Mouse (Mus musculus) layer of hippocampus, adult 2 months (tissue): ENCODE results near the gene Csf2rb. TPM values are rescaled to one million over a fixed set of nuclear protein-coding genes. Genes with fewer than 3 reads are reported as not detected.
"Not testable (repeated sequence)": the region's sequence is repeated elsewhere in the genome, so short reads cannot be mapped to it uniquely, and the experiment has no call there.

Experiments
- DNase-seq, 2 experiments: peaks; one replicate each; pipeline ENCODE4 v3.0.0; 2022; ENCODE audit warnings: low spot score in 2 of 2
- H3K27ac ChIP-seq: fragments of 200-600 bp; 2 replicates; pipeline ENCODE4 v1.8.1; 2022
- H3K4me3 ChIP-seq: fragments of 200-600 bp; 2 replicates; pipeline ENCODE4 v1.8.1; 2022; ENCODE audit warnings: mild to moderate bottlenecking
- CTCF ChIP-seq: fragments of 200-600 bp; conservative IDR thresholded peaks from 2 replicates; pipeline ENCODE4 v1.8.1; 2022; ENCODE audit warnings: antibody characterized with exemption, mild to moderate bottlenecking, moderate library complexity
- long read RNA-seq, 2 experiments: library from polyadenylated mRNA; stranded (forward); transcript quantifications; one replicate each; pipeline ENCODE4 v2.0.0; 2021; ENCODE audit warnings: borderline mapping rate in 2 of 2
- total RNA-seq, 2 experiments: library from RNA; stranded (reverse); gene quantifications; 2 replicates each; pipeline ENCODE4 v1.2.3; 2021

Csf2rb gene
- 1 to 10 TPM; 1.3 to 1.7 TPM for total RNA-seq
- long read RNA-seq, experiment 1 = 0 reads
- long read RNA-seq, experiment 2, full-length matches to known transcripts = 1 of 2 reads
- long read RNA-seq, experiment 2, partial matches to known transcripts = 0 of 2 reads
- long read RNA-seq, experiment 2, other reads (novel, unspliced or antisense) = 1 of 2 reads

DNA sequence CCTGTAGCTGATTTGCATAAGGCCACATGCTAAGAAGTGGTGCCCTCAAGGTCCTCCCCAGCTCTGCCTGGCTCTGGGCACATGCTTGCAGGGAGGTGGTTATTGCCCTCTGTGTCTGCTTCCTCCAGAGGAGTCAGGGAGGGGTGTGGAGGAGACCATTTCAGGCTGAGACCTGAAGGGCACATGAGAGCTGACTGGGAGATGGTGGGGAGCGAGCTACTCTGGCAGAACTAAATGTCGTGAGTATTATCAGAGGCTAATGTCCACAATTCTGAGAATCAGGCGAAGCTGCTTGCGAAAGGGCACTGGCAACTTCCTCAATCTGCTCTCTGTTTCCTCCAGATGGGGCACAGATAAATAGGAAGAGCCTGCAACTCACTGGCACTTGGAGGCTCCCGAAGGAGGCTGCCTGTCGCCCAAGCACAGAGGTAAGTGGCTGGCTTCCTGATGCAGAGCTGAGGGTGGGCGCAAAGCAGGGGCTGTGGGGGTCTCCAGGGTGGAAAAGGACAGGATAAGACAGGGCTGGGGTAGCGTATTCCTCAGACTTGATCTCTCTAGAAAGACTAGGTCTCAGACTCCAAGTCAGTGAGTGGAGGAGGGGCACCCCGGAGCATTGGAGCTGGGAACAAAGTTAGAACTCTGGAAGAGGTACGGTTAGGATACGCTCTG, at the start of gene Csf2rb:
Gene Csf2rb (plus strand): TSS at position 82 of the 669 bp plus-strand sequence.
- H3K27ac ChIP-seq = no peak within 1 kb of the TSS
- no peak for DNase-seq
- TF ChIP-seq CTCF = no peak
- H3K4me3 ChIP-seq = peak within 1 kb of the TSS; percentile 13; the same call in 1 of the 2 replicates

- H3K27ac ChIP-seq = no peak overlapping the region
- no peak for DNase-seq
- H3K4me3 ChIP-seq = no peak overlapping the region
- TF ChIP-seq CTCF = no peak
Observed at GRCm38 (mm10) chr15:78278308-78278707, 47.2 kb upstream of the Csf2rb start.

GRCm38 (mm10) chr15:78287941-78288340, 37.6 kb upstream of the Csf2rb start:
- H3K27ac ChIP-seq = no peak overlapping the region
- H3K4me3 ChIP-seq = no peak overlapping the region
- no peak for TF ChIP-seq CTCF
- no peak for DNase-seq

DNA sequence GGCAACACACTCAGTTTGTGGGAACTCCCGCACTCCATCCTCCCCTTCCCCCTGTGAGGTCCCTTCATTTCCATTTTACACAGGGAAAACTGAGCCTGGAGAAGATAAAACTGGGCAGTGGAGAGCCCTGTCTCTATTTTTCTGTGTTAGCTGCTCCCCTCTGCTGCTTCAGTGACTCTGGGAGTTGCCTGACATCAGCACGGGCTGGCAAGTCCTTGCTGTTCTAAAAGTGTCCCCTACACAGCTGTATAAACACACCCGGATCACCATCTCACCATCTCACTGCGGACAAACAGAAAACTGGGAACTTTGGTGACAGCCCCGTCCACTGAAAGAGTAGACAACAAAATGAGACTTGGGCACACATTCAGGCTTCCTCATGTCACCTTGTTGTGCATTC, 35.8 kb upstream of the Csf2rb start:
- not testable (repeated sequence) for DNase-seq, H3K27ac ChIP-seq

GRCm38 (mm10) chr15:78293228-78293627, 32.3 kb upstream of the Csf2rb start:
- not testable (repeated sequence) for H3K27ac ChIP-seq, DNase-seq, H3K4me3 ChIP-seq

More for the DNA sequence above, 35.8 kb upstream of the Csf2rb start:
- H3K4me3 ChIP-seq = not testable (repeated sequence)

- Histone ChIP-seq H3K27ac (no peak overlapping the region), H3K4me3 (no peak overlapping the region)
- no peak for TF ChIP-seq CTCF
- no peak for DNase-seq
Observed at GRCm38 (mm10) chr15:78293716-78294115, 31.8 kb upstream of the Csf2rb start.

- no peak overlapping the region for H3K27ac ChIP-seq
- no peak for TF ChIP-seq CTCF
- DNase-seq = no peak
- no peak overlapping the region for H3K4me3 ChIP-seq
Observed at GRCm38 (mm10) chr15:78298558-78298957, 27.0 kb upstream of the Csf2rb start.

GRCm38 (mm10) chr15:78299641-78300040, 25.9 kb upstream of the Csf2rb start:
- no peak for TF ChIP-seq CTCF
- DNase-seq = no peak
- Histone ChIP-seq H3K4me3 (no peak overlapping the region), H3K27ac (no peak overlapping the region)

DNA sequence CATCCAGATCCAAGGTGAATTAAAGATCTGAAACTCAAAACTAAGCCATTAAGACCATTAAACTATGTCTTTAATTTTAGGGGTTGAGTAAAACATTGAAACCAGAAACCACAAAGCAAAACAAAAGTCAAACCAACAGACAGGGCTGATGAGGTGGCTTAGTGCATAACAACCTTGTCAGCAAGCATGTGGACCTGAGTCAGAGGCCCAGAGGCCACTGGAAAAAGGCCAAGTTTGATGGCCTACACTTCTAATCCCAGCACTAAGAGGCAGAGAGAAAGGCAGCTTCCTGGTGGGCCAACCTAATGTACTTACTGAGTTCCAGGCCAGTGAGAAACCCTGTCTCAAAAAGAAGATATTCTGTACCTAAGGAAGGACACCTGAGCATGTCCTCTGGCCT, 24.8 kb upstream of the Csf2rb start:
- TF ChIP-seq CTCF = no peak
- H3K27ac ChIP-seq = no peak overlapping the region
- no peak overlapping the region for H3K4me3 ChIP-seq
- DNase-seq = no peak

GRCm38 (mm10) chr15:78302718-78303117, 22.8 kb upstream of the Csf2rb start:
- no peak overlapping the region for H3K4me3 ChIP-seq
- H3K27ac ChIP-seq = no peak overlapping the region
- DNase-seq = no peak
- TF ChIP-seq CTCF = no peak

DNA sequence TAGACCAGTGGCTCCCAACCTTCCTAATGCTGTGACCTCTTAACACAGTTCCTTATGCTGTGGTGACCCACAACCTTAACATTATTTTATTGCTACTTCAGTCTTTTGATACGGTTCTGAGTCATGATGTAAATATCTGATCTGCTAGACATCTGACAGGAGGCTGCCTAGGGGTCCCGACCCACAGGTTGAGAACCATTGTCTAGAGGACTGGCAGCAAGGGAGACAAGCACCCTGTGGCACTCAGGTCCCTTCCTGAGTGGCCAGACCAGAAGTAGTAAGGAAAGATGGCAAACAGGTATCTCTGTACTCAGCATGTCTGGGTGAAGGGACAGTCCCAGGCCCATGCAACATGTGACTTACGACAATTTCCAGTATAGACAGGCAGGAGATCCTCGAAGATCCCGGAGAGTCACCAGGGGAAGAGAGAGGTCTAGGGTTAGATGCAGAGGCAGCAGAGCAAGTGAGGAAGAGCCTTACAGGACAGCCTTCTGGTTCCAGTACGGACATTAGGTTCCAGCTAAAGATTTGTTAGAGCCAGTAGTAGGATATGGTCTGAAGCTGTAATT, 21.8 kb upstream of the Csf2rb start:
- no peak for TF ChIP-seq CTCF
- DNase-seq = no peak
- H3K27ac ChIP-seq = no peak overlapping the region
- H3K4me3 ChIP-seq = no peak overlapping the region

DNA sequence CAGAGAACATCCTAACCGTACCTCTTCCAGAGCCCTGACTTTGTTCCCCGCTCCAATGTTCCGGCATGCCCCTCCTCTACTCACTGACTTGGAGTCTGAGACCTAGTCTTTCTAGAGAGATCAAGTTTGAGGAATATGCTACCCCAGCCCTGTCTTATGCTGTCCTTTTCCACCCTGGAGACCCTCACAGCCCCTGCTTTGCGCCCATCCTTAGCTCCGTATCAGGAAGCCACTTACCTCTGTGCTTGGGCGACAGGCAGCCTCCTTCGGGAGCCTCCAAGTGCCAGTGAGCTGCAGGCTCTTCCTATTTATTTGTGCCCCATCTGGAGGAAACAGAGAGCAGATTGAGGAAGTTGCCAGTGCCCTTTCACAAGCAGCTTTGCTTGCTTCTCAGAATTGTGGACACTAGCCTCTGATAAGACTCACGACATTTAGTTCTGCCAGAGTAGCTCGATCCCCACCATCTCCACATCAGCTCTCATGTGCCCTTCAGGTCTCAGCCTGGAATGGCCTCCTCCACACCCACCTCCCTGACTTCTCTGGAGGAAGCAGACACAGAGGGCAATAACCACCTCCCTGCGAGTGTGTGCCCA, 20.1 kb upstream of the Csf2rb start, which contains the start of gene Csf2rb2:
Gene Csf2rb2 (minus strand): TSS at position 381 of the 593 bp plus-strand sequence.
- H3K27ac ChIP-seq = no peak within 1 kb of the TSS
- H3K4me3 ChIP-seq = no peak within 1 kb of the TSS
- no peak for TF ChIP-seq CTCF
- no peak for DNase-seq

DNA sequence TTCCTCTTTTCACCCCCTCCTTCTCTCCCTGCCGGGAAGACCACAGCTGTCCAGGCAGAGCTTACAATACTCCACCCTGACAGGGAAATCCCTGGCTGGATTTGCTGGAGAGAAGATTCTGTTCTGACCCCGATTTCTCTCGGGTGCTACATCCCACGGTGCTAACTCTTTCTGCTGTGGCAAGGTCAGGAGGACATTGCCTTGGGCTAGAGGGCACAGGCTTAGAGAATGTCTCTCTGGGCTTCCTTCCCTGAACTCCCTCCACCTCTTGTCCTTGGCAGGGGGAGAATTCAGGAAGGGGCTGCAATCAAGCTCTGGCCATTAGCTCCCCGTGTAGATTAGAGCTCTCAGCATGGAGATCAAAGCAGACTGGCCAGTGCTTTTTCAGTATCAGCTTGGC, 15.7 kb upstream of the Csf2rb start:
- no peak overlapping the region for H3K4me3 ChIP-seq
- H3K27ac ChIP-seq = no peak overlapping the region
- no peak for TF ChIP-seq CTCF
- DNase-seq = no peak

DNA sequence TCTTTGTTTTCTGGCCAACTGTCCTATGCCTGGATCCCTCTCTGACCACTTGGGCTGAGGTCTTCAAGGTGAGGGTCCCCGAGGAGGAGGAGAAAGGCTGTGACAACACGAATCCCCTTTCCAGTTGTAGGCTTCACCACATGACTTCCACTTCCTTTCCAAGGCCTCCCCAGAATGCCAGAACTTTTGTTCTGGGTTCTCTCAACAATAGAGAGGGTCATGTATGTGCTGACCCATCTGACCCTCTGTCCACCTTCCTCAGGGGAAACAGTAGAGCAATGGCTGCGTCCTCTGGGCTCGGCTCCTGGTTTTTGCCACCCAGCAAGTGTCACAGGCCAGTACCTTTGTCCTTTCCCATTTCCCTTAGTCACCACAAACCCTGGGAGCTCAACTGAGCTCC, 14.6 kb upstream of the Csf2rb start:
- no peak for TF ChIP-seq CTCF
- Histone ChIP-seq H3K27ac (no peak overlapping the region), H3K4me3 (no peak overlapping the region)
- DNase-seq = no peak

- H3K4me3 ChIP-seq, H3K27ac ChIP-seq, DNase-seq: not testable (repeated sequence)
Observed at GRCm38 (mm10) chr15:78312421-78313233, 12.9 kb upstream of the Csf2rb start.

GRCm38 (mm10) chr15:78313659-78314058, 11.9 kb upstream of the Csf2rb start:
- H3K4me3 ChIP-seq, H3K27ac ChIP-seq, DNase-seq: not testable (repeated sequence)

DNA sequence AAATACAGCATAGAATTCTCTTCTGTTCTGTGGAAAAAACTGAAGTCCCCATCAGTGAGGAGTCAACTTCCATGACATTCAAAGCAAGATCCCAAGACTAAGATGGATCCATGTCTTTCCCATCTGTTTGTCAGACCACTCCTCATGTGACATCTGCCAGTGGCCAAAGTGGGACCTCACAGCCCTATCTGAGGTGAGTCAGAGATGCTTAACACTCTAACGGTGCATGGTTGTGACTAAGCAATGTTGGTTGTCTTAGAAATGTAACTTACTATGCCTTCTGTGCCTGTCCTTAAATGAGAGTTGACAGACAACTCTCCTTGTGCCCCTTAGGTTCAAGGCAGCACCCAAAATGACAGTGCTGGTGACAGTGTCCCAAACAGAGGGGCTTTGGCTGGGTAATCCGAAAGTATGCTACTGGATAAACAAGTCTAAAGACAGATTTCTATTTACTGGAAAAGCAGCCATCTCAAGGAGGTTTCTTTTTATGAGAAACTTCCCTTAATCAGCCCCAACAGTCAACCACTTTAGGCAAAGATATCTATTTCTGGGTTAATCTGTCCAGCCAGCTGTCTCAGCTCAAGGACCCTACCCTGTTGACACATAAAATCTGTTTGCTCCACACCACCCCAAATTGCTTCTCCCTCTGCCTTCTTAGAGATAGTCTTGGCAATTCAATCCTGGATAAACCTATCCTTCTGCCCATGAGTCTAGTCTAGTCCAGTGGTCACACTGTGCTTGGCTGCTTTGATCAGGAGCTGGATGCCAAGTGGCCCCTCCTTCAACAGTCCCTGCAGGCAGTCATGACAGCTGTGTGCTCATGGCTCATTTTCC, 7.0 kb upstream of the Csf2rb start:
- not testable (repeated sequence) for H3K27ac ChIP-seq, H3K4me3 ChIP-seq, DNase-seq
